Mouse (Mus musculus): Measurements from ENCODE around the gene 3110082I17Rik.

GRCm38 (mm10) chr5:139416942-139417341, 43.4 kb downstream of the 3110082I17Rik start:
- TF ChIP-seq CTCF (conservative IDR thresholded peaks at IDR 0.05; ENCODE audit: insufficient read depth, insufficient read length, low read depth, low read length) = 0 out of 2 replicates have a peak, but pooled peaks have one; percentile 20
- TF ChIP-seq POLR2A (IDR thresholded peaks at IDR 0.05; ENCODE audit: low read depth, low read length) = no peak
